Comparison of ENCODE assay signal across 22 mouse cellular contexts in the genomic region with DNA sequence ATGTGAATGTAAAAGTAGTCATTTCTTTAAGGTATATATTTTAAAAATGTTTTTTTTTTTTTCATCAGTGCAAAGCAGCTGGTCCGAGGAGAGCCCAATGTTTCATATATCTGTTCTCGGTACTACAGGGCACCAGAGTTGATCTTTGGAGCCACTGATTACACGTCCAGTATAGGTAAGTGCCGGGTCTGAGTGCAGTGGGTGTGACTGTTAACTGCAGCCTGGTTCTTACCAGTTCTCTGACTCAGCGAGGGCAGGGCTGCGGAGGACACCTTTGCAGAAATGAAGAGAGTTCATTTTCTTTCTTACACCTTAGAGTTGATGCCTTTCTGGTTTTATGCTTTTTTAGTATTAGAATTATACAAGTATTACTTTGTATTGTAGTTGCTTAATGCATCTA.
"Had no signal": no experiment of that assay in that cellular context is flagged by ENCODE, and none has a peak within 500 bp of the region (broad histone marks: within the 10 kb centered on the region; RNA-seq: fewer than 3 reads in every experiment).

No protein-coding gene starts in this region.

- DNase-seq: kidney, adult 18-20 months; kidney, adult 9 months; kidney, postnatal 14 days; kidney, postnatal 4 days; layer of hippocampus, adult 9-11 months; liver; lung, adult 18-20 months; lung, postnatal 10 days; lung, postnatal 4 days; midbrain, embryonic 14.5 days; retina, postnatal 1 day; right cerebral cortex, postnatal 25 days; thymus, adult 18-20 months; thymus, postnatal 36 days had no signal

- H3K27me3 ChIP-seq: limb, embryonic 13.5 days; liver, embryonic 12.5 days; liver, embryonic 15.5 days; lung, embryonic 15.5 days; neural tube, embryonic 13.5 days had no signal

- H3K9ac ChIP-seq: limb, embryonic 13.5 days; liver, embryonic 12.5 days; liver, embryonic 15.5 days; lung, embryonic 15.5 days; neural tube, embryonic 13.5 days had no signal

- ATAC-seq: liver, embryonic 12.5 days had no signal

- H3K4me3 ChIP-seq: layer of hippocampus, adult 2 months; limb, embryonic 10.5 days; limb, embryonic 13.5 days; liver, embryonic 12.5 days; liver, embryonic 15.5 days; lung, embryonic 15.5 days; neural tube, embryonic 13.5 days had no signal

- H3K27ac ChIP-seq: layer of hippocampus, adult 2 months; limb, embryonic 10.5 days; limb, embryonic 13.5 days; liver, embryonic 12.5 days; liver, embryonic 15.5 days; lung, embryonic 15.5 days; neural tube, embryonic 13.5 days had no signal

- H3K4me1 ChIP-seq: limb, embryonic 10.5 days; limb, embryonic 13.5 days; liver, embryonic 12.5 days; liver, embryonic 15.5 days; lung, embryonic 15.5 days; neural tube, embryonic 13.5 days had no signal

- H3K9me3 ChIP-seq: limb, embryonic 10.5 days; limb, embryonic 13.5 days; liver, embryonic 12.5 days; liver, embryonic 15.5 days; lung, embryonic 15.5 days; neural tube, embryonic 13.5 days had no signal

- H3K4me2 ChIP-seq: limb, embryonic 13.5 days; liver, embryonic 12.5 days; liver, embryonic 15.5 days; lung, embryonic 15.5 days; midbrain, embryonic 11.5 days; neural tube, embryonic 13.5 days had no signal
